Mouse (Mus musculus): ENCODE data around the gene Ispd.

- TF ChIP-seq CTCF (IDR thresholded peaks at IDR 0.05; ENCODE audit: insufficient read depth, low read length) (no peak), POLR2A (IDR thresholded peaks at IDR 0.05; ENCODE audit: borderline replicate concordance, extremely low read depth, low read depth, low read length) (no peak)
Observed at GRCm38 (mm10) chr12:36471411-36471810, 90.2 kb downstream of the Ispd start.
